Mouse (Mus musculus) c-Kit-positive CD71-positive TER-119-negative erythroid progenitor cells, embryonic 14.5 days (primary cell): ENCODE measurements around the gene Mcf2l.

Source experiments
- DNase-seq: peaks from one replicate; pipeline ENCODE4 v3.0.0-alpha.2; 2013; ENCODE audit warnings: low read depth

Gene Mcf2l

DNA sequence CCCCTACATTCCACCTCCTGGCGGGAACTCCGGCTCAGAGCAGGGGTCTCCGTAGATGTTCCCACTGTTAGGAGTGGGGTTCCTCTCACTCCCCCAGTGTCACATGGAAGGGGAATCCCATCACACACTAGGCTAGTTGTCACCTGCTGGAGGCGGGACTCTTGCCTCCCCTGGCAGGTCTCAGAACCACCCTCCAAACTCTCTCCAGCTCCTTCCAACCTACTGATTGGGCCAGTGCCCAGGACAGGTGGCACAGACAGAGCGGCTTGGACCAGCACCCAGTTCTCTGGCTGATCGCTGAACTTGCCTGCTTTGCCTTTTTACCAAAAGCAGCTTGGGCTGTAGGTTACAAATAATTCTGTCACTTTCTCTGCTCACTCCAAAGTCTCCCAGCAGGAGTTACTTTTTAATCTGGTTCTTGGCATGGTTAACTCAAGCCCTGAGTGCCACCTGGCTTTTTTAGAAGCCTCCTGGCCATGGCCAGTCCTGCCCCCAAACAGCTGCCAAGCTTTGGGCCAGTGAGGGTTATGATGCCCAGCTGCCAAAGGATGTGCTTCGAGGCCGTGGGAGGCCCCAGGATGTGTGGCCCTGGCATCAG lies 687 bp downstream of the Mcf2l start:
- no peak for DNase-seq

DNA sequence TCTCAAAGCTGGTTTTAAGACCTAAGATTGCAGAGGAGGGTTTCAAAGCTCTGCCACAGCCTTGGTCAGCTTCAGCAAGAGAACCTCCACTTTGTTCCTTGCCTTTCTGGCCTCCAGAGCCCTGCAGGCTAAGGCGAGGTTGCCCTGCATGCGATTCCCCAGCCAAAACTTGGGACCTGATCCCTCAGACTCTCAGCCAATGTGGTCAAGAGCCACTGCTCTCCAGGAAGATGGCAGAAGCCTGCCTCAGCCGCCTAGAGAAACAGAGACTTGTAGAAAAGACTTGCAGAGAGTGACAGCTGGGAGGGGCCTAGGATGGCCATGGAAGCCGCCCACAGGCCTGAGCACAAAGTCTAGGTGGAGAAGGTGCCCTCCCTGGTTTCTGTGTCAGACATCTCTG lies 1.4 kb downstream of the Mcf2l start:
- DNase-seq = no peak

DNA sequence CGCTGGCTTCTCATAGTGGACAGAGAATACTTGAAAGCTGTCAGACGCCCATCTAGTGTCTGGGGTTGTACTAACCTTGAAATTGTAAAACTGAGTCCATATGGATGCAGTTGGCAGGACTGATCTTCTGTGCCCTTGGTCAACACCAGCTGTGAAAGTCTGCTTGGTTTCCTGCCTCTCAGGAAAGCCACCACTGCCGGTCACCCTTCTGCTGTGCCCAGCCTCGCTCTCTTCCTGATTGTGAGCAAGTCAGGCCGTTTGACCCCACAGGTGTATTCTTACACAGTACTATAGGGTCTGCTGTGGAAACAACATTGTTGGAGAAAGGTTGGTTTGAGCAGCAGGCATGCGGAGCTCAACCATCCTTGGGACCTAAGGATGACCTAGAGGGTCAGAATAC lies 3.5 kb downstream of the Mcf2l start:
- DNase-seq = no peak

DNA sequence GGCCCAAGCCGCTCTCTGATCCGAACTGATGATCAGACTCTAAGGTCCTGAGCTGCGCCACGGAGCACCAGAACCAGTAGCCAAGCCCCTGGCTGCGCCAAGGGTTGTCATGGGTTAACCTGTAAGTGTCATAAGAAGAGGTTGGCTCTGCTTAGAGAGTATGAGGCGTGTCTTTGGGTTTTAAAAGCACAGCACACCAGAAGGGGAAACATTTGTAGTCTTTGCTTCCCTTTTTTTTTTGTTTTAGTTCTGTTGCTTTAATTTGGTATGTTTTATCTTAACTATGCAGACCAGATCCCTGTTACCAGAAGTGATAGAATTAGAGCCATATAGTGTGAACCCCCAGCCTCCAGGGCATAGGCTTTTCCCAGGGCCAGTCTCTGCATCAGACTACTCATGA lies 6.6 kb downstream of the Mcf2l start:
- DNase-seq = no peak

DNA sequence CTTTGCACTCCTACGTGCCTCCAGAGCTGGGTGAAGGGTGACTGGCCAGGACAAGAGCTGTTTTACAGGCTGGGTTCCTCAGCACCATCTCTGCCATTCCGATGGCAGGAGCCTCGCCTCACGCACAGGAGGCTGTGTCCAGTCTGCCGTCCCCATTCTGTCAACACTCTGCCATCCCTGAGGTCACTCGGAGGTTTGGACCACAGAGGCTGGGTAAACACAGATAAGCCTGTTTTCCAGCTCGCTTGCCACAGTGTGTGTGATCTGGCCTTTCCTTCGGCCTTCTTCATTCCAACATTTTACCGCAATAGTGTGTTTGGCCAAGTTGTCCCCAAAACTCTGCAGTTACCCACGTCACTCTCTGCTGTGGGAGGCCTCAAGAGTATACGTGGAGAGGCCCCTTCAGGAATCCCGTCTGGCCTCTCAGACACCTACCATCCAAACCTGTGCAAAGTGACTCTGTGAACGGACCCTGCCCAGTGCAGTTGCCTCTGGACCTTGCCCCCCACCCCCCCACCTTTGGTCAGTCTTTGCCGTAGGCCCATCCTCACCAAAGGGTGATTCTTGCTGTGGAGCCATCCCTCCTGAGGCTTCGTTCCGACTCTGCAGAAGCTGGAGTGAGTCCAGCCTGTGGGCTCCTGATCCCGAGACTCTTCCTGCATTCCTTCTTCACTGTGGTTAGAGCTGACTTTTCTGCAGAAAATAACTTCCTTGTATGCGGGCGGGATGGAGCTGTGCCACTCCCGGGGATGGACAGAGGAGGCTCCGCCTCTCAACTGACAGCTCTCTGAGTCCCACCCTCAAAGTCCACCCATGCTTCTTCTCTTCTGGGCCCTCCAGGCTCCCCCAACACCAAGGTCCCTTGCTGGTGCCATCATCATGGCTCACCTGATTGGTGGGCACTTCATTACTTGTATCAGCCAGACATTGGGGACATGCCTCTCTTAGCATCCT lies 9.7 kb downstream of the Mcf2l start:
- DNase-seq = no peak

DNA sequence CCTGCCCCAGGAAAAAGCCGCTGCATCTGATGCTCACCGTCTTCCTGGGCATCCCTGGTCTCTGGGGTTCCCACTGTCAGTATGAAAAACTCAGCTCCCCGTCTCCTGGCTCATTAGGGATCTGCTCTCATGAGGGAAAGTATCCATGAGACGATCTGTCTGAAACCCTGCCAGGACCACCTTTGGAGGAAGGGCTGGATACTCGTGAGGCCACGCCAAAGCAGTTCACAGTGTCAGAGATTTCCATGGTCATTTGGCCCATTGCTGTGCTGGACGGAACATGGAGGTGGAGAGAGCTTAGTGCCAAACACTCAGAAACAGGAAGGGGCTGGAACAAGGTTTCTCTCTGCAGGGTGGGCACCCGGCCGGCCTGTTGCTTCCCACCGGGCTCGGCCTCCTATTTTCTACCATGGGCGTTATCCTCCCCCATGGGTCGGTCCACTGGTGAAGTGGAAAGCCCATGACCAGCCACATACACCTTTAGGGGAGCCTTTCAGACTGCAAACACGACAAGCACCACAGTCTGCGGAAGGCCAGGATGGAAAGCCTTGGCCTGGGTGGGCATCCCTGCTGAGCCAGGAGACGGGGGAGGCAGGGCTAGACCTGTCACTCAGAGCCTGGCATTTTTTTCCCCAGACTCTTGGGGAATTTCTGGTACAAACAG lies 14.3 kb downstream of the Mcf2l start:
- no peak for DNase-seq

DNA sequence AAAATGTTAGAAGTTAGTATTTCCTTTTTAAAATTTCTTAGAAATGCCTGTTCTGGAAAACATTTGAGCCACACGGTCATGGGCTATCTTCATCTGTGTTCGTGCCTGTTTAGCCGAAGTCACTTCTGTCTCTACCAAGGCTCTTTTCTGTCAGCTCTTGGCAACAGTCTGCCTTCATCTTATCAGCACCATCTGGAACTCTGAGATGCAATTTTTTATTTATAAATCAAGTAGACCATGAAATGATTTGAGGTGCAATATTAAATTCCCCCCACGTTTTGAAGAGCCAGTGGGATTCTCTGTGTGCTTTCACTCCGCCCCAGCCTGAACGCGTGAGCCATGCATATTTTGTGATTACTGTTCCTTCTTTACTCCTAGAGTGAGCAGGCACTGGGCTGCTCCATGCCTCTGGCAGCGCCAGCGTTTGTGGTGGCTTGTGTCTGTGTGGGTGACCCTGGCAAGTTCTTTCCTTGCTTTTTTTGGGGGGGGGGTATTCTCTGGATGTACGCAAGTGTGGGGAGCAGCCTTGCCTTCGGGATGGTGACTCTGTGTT lies 15.5 kb downstream of the Mcf2l start:
- DNase-seq = no peak

DNA sequence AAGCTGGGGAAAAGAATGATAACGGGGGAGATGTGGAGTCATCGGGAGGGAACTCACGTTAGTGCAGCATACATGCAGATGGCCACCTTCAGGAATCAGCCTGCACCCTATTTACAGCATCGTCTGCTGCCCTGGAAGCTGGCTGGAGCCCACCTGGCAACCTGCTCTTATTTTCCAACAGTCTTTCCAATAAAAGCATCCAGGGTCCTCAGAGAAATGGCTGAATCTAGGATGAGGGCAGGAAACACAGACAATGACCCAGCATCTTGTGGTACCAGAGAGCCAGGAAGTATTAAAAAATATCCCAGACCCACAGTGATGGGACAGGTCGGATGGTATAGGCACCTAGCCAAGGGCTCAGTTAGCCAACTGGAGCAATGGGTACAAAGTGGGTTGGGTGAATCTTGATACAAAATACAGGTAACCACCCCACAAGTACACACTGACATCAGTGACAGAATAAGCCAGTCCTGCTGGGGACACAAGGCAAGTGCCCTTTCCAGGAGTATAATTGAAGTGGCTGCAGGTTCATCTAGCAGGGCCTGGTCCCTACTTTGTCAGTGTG lies 19.4 kb downstream of the Mcf2l start:
- no peak for DNase-seq

DNA sequence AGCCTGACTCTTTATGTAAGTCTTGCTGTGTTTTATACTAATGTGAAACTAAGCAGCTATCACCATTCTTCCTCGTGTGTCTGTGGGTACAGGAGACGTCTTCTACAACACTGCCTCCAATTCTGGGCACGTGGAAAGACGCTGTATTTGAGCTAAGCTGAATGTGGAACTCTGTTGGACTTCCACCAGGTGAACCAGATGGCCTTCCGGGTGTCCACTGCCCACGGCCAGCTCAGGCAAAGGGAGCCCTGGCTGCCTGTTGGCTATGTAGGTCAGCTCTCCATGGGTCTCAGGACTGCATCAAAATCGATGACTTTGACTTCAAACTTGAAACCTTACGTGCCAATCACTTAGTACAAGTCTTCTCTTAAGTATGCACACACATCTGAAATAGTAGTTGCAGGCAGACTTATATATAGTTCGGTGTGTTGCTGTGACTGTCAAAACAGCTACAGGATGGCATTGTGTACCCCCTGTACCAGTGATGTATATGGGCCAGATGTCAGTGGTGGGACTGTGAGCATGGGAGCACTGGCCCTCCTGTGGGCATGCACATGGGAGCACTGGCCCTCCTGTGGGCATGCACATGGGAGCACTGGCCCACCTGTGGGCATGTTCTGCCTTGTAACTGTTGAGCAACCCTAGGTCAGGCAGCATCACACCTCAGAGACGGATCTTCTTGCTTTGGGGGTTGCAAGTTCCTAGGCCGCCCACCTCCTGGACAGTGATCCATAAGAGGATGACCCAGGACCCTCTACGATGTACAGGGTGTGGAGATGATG lies 20.4 kb downstream of the Mcf2l start:
- DNase-seq = no peak

DNA sequence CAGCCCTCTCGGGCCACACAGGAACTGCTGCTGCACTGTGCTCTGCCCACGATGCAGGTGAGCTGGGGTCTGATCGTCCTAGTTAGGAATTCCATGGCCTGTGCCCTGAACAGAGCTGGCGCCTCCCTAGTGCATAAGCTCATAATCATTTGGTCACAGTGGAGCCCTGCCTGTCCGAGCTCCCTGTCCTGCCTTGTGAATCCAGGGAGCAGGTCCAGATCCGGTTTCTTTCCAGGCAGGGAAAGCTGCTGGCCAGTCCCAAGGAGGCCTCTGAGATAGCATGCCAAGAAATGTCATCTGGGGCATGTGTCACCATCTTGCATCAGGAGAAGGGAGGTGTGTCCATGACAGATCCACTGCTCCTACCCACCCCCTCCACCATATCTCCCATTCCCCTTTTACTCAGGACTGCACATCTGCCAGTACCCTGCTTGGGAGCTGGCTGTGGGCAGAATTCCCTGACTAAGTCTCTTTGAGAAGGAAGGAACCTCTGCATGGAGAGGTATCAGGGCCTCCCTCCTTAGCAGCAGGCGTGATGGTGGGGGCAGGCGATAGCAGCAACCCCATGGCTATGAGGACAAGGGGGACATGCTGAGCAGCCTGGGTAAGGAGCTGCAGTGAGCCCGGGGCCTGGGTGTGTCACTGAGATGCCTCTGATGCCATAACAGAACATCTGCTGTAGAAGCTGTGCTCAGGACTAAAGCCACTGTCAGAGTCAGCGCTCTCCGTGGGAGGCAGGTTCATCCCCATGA lies 21.4 kb downstream of the Mcf2l start:
- no peak for DNase-seq

DNA sequence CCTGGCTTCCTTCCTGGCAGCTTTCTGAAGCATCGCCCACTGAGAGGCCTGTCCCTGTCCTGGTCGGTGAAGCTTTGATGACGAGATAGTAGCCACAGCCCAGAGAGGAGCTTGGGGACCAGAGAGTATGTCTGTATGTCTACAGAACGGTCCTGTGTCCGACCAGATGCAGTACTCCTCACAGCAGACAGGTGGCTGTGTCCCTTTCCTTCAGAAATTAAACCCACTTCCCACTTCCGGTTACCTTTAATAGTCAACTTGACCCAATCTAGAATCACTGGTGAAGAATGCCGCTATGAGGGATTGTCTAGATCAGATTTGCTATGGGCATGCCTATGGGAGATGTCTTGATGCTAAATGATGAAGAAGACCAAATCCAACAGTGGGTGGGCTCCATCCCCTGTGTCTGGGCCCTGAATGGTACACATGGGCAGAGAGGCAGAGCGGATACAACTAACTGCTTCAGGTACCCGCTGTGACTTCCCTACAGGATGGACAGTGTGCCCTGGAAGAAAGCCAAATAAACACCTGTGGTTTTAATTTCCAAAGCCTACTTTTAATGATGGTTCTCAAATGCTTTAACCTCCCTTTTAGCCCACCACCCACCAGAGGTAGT lies 22.0 kb downstream of the Mcf2l start:
- no peak for DNase-seq

DNA sequence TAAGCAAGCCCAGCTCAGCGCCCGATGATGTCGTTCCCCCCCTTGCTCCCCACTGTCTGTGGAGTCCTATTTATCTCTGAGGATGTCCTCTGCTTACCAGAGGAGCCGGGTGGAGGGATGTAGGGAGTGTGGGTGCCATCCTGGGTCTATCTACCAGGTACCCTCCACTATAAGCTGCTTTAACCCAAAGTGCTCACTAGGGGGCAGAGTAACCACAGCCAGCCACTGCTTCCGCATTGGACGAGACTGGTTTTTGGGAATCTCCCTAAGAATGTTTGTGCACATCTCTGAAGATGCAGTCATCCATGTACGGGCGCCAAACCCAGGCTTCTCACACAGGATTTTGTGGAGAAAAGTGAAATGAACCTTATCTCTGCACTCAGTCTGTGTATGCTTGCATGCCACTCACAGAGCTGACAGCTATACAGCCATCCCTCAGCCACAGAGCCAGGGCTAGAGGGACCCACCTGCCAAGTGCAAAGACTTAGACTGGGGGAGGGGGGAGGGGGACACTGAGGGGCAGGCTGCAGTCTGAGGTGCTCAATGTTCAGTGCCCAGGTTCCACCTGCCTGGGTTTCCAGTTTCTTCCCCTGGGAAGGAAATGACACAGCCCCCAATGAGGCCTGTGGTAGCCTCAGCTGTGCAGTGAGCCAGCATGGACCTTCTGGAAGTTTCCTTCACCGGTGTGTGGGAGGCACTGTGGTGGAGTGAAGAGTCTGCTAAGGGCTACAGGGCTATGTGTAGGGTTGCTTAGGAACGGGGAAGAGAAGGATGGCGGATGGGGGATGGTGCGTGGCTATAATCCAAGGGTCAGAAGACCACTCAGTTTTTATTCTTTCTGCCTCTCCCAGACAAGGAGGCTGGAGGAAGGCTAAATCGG lies 23.1 kb downstream of the Mcf2l start:
- DNase-seq = no peak

DNA sequence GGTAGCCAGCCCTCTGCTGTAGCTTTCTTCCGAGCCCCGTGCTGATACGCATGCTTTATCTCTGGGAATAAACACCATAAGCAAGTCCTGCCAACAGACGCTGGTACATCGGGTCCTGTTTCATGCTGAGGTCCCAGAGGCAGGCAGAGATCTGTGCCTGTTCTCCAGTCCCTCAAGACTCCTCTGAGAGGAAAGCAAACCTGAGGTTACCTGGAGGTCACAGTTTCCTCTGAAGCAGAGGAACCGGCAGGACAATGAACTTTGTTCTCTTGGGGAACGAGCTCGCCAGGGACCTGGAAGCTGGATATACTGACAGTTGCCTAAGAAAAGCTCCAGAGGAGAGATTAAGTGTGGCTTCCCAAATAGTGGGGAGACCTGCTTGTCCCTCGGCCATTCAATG lies 24.2 kb downstream of the Mcf2l start:
- DNase-seq = no peak

DNA sequence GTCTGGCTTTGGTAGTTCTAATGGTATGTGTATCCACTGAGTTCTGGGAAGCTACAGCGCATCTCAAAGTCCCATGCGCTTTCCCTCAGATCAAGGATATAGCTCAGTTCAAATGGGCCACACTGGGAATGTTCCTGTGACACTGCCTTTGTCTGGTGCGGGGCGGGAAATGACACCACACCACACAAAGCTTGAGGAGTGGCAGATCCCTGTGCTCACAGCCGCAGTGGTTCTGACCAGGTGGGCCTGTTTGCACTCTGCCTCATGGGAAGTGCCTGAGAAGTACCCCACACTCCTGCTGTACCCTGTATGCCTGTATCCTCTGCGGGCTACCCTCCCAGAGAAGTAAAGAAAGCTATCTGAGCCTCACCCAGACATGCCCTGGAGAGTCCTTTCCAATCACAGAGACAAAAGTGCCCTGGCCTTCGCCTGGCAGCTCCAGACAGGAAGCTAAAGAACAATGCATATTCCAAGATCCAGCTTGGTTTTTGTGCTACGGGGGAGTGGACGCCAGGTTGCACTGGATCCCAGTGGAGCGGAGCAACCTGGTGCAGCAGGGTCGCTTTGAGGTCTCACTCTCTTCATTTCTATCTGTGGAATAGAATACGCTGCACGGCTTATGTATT lies 30.3 kb downstream of the Mcf2l start:
- no peak for DNase-seq

DNA sequence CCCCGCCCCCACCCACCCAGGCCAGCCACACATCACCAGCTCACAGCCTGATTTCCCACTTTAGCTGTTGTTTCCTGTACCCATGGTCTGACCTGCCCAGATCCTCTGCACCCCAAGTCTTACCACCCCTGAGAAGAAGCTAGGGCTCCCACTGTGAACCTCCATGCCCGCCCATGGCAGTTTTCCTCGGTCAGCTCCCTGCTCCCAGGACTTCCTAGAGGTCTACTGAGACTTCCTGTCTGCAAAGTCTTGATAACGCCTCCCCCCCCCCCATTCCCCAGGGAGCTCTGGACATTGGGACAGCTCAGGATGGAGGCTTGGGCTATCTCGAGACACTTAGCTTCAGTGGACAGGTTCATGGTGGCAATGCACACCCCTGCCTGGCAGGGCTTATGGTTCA lies 31.5 kb downstream of the Mcf2l start:
- no peak for DNase-seq

DNA sequence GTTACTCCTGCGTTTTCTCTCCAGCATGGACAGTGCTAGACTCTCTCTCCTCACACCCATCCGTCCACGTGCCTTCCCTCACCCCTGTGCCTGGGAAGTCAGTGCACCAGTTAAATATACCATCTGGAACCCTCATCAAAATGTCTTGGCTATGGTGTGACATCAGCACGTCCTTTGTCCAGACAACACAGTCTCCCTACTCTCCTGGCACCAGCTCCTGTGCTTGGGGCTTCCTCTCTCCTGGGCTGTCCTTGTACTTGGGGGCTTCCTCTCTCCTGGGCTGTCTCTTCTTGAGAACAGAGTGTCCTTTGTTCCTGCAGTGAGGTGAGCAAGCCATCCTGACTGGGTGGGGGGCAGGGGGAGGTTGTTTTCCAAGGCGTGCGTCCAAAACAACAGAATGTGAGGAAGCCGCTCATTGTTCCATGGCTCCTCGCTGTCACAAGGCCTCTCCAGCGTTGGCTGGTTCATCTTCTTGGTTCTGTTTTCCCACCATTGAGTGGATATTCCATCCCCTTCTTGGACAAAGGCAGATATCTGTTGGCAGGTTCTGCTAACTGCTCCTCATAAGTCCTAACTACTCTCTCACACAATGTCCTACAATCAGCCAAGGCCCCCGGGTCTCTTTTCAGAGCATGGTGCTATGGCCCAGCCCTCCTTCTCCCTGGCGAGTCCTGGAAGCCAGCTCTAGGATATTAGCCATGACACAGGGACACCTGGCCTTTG lies 32.2 kb downstream of the Mcf2l start:
- DNase-seq = no peak

DNA sequence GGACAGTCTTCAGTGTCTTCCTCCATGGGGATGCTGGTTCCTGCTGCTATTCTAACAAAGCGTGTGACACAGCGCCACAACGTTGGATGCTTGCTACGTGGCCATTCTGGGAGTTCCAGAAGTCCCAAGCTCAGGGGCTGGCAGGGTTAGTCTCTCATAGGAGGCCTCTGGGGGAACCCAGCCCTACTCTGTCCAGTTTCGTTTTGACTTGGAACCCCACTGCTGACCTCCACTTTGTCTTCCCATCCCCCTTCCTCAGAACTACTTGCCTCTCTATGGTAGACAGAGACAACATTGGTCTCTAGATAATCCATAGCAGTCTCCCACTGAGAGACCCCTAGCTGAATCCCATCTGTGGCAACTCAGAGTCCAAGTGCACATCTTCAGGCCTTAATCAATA lies 33.0 kb downstream of the Mcf2l start:
- no peak for DNase-seq

DNA sequence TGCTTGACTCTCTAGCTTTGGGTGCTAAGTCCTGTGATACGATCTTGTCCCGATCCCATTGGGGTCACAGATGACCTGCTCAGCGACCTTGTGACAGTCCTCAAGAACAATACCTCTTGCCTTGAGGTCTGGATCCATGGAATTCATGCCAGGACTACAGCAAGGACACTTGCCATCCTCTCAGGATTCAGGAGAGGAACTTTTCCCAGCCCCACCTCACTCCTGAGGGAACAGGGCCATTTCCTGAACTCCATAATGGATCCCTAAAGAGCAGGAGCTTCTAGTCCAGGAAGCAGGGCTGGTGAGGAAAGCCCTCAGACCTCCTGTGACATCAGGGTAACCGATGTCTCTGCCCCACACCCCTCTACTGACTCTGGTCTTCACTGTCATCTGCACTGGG lies 34.1 kb downstream of the Mcf2l start:
- no peak for DNase-seq
